Mouse (Mus musculus) CD4-positive, CD25-positive, alpha-beta regulatory T cell, adult 4 months (primary cell): ENCODE measurements around the gene Duxf3. TPM values are rescaled to one million over a fixed set of nuclear protein-coding genes. Genes with fewer than 3 reads are reported as not detected.
A peak's percentile ranks its signal among the peaks of the same experiment; 100 is the strongest.
"Not testable (repeated sequence)": the region's sequence is repeated elsewhere in the genome, so short reads cannot be mapped to it uniquely, and the experiment has no call there.

Experiments used
- ATAC-seq: one replicate; pipeline ENCODE4 v1.8.0; 2017
- polyA plus RNA-seq, 2 experiments: library from polyadenylated mRNA; unstranded; fragments of 100-300 nt; shearing (Covaris generic); gene quantifications; one replicate each; pipeline ENCODE4 v1.2.1; 2017

Gene Duxf3
- polyA plus RNA-seq: under 1 TPM in 1 of 2 experiments, not detected in 1; 0.27 TPM

GRCm38 (mm10) chr10:58232641-58232969 is at the start of gene Duxf3:
TSS of gene Duxf3 (minus strand) at chr10:58232675.
- ATAC-seq: not testable (repeated sequence)

DNA sequence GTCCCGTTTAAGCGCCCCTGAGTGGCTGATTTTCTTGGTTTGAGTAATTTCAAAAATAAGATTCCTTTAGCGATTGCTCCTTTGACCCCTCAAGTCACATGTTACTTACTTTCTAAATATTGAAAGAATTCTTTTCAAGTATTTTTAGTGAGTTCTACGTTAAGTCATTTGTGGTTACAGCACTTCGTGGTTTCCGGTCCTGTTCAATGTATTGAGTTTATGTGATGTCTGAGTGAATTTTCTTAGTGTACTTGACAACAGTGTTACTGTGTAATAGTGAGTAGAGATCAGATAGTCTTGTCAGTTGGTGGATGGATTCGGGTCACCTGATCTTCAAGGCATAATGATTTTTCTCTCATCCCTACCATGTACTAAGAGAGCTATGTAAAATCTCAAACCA is 49.8 kb upstream of the Duxf3 start:
- peak; percentile 89 for ATAC-seq

GRCm38 (mm10) chr10:58258466-58258865 is 26.0 kb upstream of the Duxf3 start:
- no peak for ATAC-seq

DNA sequence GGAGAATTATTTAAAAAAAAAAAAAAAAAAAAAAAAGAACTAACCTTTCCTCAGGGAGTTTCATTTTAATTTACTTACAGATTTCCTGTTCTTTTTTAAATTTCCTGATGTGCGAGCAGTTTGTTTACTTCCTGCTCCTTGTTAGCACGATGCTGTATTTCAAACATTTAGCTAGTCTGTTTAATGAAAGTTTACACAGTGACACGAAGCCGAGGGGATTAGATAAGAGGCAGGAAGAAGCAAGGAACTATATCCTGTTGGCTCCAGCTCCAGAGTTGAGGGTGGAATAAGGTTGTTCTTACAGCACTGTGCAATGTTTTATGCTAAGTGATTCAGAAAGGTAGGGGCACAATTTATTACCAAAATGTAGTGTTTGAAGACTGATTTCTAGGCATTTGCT is 23.5 kb upstream of the Duxf3 start:
- no peak for ATAC-seq

GRCm38 (mm10) chr10:58255213-58255892 is 22.9 kb upstream of the Duxf3 start, which contains the start of gene Gcc2:
TSS of gene Gcc2 (plus strand) at chr10:58255497.
- ATAC-seq: peak; percentile 100

DNA sequence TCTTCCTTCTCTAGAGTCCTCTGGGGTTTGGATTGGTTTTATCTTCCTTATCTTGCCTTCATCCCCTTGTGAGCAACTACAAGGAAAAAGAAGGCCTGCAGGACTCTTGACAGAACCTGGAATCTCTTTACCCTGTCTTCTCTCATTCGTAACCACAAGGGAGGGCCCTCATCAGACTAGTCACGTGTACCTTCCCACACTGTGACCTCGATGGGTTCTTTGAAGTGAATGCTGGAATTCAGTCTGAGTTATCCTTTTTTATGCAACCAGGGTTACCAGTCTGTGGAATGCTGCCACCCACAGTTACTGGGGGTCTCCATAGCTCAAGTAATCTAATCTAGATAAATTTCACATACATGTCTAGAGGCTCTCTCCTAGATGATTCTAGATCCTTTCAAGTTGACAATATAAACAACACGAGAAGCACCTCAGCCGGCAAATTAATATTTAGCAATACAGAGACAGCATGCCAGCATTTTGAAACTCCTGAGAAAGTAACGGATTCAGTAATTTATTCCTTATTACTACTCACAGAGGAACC is 22.2 kb upstream of the Duxf3 start:
- ATAC-seq: no peak

GRCm38 (mm10) chr10:58249535-58249934 is 17.1 kb upstream of the Duxf3 start:
- ATAC-seq: no peak

GRCm38 (mm10) chr10:58238984-58239740 is 6.7 kb upstream of the Duxf3 start:
- ATAC-seq: not testable (repeated sequence)

DNA sequence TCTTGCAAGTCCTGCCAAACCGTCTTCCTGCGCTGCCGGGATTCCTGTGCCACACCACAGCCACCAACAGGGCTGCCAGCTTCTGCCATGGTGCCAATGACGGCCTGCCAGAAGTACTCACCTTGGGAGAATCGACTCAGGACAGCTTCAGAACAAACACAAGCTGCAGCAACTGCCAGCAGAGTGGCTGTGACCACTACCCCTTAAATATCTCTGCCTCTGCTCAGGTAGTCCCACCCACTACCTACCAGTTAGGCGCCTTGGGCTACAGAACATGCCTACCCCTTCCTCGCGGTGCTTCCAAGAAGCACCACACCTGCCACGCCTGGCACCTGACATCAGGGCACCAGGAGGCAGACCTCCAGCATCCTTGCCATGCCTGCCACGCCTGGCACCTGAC is 4.1 kb upstream of the Duxf3 start, which contains the start of gene Gm4981:
TSS of gene Gm4981 (minus strand) at position 89 of the 400 bp plus-strand sequence.
- no peak for ATAC-seq

DNA sequence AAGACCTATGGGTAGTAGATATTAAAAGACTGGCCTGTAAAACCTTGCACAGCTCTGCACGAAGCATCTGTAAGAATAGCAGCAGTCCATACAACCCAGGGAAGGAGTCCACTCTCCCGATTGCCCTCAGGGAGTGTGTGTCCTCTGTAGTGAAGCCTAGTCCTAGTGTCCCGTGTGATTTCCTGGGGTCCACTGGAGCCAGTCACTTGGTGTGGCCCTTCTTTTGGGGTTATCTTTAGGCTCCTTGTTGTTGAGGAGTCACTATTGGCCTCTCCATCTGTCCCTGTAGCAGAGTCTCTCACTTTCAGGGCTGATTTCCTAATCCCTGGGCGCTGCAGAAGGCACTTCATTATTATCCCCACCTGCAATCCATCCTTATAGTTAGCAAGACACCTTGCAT is 2.5 kb upstream of the Duxf3 start:
- ATAC-seq: not testable (repeated sequence)

DNA sequence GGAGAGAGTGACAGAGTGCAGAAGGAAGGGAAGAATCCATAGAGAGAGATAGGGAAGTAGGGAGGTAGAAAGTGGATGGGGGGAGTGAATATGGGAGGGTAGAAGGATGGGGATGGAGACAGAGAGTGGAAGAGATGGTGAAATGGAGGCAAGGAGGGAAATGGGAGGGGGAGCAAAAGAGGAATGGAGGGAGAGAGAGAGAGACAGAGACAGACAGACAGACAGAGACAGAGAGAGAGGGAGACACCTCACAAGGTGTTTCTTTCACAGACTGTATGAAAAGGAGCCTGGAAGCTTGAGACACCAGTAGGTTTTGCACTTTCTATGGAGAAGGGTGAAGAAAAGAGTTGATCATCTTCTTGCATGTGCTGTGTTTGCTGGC is 1.3 kb upstream of the Duxf3 start:
- not testable (repeated sequence) for ATAC-seq

DNA sequence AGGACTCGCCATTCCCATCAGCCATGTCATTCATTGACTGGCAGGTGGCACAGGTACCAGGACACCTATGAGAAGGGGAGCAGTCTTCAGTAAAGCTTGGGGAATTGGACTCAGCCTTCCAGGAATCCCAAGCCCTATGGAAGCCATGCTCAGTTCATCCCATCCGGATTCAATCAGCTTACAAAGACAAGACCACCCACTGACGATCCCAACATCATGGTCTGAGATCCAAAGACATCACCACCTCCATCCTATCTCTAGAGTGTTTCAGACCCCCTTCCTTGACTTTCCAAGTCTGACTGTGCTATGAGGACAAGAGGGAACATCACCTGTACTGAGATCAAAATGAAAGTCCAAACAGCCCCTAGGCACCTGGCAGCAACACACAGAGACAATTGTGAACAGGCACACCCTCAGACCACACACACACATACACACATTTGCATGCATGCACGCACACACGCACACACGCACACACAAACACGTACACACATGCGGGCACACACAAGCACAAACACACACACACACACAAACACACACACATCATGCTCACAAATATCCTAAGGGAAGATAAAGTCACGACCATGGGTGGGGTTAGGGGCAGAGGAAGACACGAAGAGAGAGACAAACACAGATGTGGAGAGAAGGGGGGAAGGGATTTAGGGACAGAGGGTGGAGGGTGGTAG is 722 bp upstream of the Duxf3 start:
- not testable (repeated sequence) for ATAC-seq

DNA sequence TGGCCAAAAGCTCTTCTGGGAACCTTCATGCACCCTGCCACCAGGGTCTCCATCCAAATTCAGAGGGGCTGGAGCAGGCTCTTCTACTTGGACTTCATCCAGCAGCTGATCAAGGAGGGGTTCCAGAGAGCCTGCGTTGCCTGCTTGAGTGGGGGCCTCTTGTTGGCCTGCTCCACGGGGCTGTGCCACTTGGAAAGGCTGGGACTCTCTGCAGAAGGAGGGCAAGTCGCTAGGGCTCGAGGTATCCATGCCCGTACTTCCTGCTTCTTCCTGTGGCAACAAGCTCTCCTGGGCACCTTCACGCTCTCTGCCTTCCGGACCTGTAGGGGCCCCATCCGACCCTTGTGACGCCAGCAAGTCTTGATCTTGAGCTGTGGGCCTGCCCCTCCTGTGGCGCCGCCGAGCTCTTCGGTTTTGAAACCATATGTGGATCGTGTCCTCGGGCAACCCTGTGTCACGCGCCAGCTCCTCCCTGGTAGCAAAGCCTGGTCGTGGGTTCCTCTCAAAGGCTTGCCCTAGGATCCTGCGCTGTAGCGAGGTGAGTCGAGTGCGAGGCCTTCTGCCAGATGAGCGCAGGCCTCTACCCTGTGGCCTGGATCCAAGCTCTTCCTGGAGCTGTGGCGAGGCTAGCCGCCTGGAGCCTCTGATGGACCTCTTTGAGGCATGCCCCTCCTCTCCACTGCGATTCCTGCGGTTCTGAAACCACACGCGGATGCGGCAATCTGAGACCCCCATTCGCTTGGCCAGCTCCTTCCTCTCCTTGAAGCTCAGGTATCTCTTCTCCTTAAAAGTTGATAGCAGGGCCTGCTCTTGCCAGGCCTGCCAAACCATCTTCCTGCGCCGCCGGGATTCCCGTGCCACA is 465 bp downstream of the Duxf3 start:
- peak; percentile 20 for ATAC-seq

DNA sequence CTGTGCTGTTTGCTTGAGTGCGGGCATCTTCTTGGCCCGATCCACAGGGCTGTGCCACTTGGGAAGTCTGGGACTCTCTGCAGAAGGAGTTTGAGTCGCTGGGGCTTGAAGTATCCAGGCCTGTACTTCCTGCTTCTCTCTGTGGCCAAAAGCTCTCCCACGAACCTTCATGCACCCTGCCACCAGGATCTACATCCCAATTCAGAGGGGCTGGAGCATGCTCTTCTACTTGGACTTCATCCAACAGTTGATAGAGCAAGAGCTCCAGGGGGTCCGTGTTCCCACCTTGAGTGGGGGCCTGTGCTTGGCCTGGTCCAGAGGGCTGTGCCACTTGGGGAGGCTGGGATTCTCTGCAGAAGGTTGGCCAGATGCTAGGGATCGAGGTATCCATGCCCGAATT is 1.4 kb downstream of the Duxf3 start:
- not testable (repeated sequence) for ATAC-seq

DNA sequence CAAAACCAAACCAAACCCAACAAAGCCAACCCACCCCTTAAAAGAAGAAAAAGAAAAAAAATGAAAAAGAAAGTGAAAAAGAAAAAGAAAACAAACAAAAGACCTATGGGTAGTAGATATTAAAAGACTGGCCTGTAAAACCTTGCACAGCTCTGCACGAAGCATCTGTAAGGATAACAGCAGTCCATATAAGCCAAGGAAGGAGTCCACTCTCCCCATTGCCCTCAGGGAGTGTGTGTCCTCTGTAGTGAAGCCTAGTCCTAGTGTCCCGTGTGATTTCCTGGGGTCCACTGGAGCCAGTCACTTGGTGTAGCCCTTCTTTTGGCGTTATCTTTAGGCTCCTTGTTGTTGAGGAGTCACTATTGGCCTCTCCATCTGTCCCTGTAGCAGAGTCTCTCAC is 2.5 kb downstream of the Duxf3 start:
- not testable (repeated sequence) for ATAC-seq

GRCm38 (mm10) chr10:58227798-58228197 is 4.7 kb downstream of the Duxf3 start:
- not testable (repeated sequence) for ATAC-seq

DNA sequence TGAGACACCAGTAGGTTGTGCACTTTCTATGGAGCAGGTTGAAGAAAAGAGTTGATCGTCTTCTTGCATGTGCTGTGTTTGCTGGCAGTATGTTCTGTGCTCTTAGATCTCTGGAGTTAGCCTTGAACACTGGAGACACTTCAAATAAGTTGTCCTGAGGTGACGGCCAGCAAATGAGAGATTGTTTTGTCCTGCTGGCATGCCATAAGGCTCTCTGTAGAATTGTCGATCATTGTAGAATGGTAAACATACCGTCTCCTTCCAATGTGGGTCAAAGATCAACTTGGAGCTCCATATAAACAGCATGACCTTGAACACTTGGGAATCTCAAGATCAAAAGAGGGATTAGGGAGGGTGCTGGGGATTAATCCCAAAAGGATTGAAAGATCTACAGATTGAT is 6.1 kb downstream of the Duxf3 start:
- ATAC-seq: not testable (repeated sequence)

GRCm38 (mm10) chr10:58224827-58225785 is 7.4 kb downstream of the Duxf3 start, which contains the start of gene AW822073:
TSS of gene AW822073 (minus strand) at chr10:58224930.
- not testable (repeated sequence) for ATAC-seq

DNA sequence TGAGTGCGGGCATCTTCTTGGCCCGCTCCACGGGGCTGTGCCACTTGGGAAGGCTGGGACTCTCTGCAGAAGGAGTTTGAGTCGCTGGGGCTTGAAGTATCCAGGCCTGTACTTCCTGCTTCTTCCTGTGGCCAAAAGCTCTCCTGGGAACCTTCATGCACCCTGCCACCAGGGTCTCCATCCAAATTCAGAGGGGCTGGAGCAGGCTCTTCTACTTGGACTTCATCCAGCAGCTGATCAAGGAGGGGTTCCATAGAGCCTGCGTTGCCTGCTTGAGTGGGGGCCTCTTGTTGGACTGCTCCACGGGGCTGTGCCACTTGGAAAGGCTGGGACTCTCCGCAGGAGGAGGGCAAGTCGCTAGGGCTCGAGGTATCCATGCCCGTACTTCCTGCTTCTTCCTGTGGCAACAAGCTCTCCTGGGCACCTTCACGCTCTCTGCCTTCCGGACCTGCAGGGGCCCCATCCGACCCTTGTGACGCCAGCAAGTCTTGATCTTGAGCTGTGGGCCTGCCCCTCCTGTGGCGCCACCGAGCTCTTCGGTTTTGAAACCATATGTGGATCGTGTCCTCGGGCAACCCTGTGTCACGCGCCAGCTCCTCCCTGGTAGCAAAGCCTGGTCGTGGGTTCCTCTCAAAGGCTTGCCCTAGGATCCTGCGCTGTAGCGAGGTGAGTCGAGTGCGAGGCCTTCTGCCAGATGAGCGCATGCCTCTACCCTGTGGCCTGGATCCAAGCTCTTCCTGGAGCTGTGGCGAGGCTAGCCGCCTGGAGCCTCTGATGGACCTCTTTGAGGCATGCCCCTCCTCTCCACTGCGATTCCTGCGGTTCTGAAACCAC is 8.3 kb downstream of the Duxf3 start:
- ATAC-seq: peak; percentile 29

DNA sequence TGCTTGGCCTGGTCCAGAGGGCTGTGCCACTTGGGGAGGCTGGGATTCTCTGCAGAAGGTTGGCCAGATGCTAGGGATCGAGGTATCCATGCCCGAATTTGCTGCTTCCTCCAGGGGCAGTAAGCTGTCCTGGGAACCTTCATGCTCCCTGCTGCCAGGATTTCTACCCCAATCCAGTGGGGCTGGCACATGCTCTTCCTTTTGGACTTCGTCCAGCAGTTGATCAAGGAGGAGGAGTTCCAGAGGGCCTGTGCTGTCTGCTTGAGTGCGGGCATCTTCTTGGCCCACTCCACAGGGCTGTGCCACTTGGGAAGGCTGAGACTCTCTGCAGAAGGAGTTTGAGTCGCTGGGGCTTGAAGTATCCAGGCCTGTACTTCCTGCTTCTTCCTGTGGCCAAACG is 9.3 kb downstream of the Duxf3 start:
- ATAC-seq: not testable (repeated sequence)
